Mouse (Mus musculus): ENCODE data around the gene Banp.

DNA sequence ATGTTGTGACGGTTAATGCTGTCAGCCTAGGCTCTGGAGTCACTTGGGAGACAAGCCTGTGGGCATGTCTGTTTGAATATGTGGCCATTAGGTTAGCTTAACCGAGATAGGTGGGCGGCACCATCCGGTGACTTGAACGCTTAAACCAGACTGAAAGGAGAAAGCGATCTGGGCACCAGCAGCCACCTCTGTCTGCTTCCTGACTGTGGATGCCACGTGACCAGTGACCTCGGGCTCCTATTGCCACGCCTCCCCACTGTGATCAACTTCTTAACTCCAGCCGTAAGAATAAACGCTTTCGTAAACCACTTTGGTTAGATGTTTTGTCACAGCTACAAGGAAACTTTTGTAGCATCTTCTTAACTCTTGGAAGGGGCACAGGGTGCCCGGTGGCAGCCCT is 119.1 kb downstream of the Banp start:
- no peak for TF ChIP-seq CTCF (conservative IDR thresholded peaks at IDR 0.05 in 1 of 2, IDR thresholded peaks at IDR 0.05 in 1 of 2; ENCODE audit: low read depth in 2 of 2, low read length in 2 of 2)
- no peak for TF ChIP-seq RAD21 (IDR thresholded peaks at IDR 0.05; ENCODE audit: low read depth, low read length)
- TF ChIP-seq EP300 (IDR thresholded peaks at IDR 0.05; ENCODE audit: low read length), result no peak
